Mouse (Mus musculus) brain, embryonic 14.5 days (tissue): ENCODE measurements around the gene Foxf2.

Experiments
- CTCF ChIP-seq: fragments of 200-500 bp; IDR thresholded peaks from 2 replicates; pipeline ENCODE4 v1.5.1; 2012; ENCODE audit warnings: inconsistent platforms, mild to moderate bottlenecking, moderate library complexity, borderline replicate concordance; ENCODE audit not compliant: insufficient read depth, insufficient read length; ENCODE audit errors: extremely low read depth
- POLR2A ChIP-seq: fragments of 200-500 bp; IDR thresholded peaks from 2 replicates; pipeline ENCODE4 v1.6.1; 2012; ENCODE audit warnings: mild to moderate bottlenecking, inconsistent platforms, borderline replicate concordance; ENCODE audit not compliant: poor library complexity, insufficient read depth, insufficient read length, severe bottlenecking; ENCODE audit errors: extremely low read depth

DNA sequence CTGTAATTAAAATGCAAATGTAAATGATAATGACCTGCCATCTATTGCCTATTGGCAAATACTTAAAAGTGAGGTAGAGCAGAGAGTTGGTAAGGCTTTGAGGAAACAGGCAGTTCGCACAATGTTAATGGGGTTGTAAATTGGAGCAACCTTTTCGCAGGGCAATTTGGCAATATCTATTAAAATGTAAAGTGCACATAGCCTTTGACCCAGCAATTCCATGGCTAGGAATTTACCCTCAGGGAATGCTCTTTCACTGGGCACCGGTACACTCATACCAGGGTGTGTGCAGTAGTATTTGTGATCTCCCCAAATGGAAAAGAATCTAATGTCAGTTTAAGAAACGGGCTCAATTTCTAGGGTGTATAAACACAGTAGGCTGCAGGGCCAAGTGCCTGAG, 48.9 kb upstream of the Foxf2 start:
- no peak for TF ChIP-seq POLR2A
- TF ChIP-seq CTCF = no peak
